Mouse (Mus musculus): ENCODE measurements around the gene Mta3.

DNA sequence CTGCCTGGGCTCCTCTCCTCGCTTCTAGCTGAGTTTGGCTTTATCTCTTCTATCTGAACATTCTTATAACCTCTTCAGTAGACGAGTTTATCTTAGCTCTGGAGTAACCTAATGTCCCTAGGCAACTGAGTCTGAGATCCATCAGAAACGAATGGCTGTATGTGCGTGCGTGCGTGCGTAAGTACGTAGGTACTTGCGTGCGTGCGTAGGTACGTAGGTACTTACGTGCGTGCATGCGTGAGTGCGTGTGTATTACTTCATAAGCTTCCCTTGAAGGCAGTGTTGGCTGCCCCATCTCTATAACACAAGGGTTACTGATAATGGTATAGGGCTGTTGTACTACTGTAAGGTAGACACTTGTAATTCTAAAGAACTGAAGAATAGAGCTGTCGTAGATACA is 89.2 kb downstream of the Mta3 start:
- no peak for TF ChIP-seq CTCF (conservative IDR thresholded peaks at IDR 0.05; ENCODE audit: insufficient read depth, insufficient read length, low read depth, low read length)
- TF ChIP-seq POLR2A (IDR thresholded peaks at IDR 0.05; ENCODE audit: low read depth, low read length) = no peak

Measured in kidney, adult 2 months (tissue).